Mouse (Mus musculus) kidney, postnatal 4 days (tissue): ENCODE data around the gene Cdc42se2.

Experiments used
- DNase-seq, 2 experiments: peaks; one replicate each; pipeline ENCODE4 v3.0.0; 2021; ENCODE audit warnings: mixed read lengths in 2 of 2

Gene Cdc42se2

GRCm38 (mm10) chr11:54791458-54791857 is 4.0 kb upstream of the Cdc42se2 start:
- DNase-seq, result no peak

- DNase-seq, result peak; percentile 65 to 79
Measured at GRCm38 (mm10) chr11:54786858-54787487, 502 bp downstream of the Cdc42se2 start.

GRCm38 (mm10) chr11:54785566-54785965 is 1.9 kb downstream of the Cdc42se2 start:
- no peak for DNase-seq

GRCm38 (mm10) chr11:54784436-54784835 is 3.0 kb downstream of the Cdc42se2 start:
- no peak for DNase-seq

- no peak for DNase-seq
Measured at GRCm38 (mm10) chr11:54782253-54782652, 5.2 kb downstream of the Cdc42se2 start.

GRCm38 (mm10) chr11:54779946-54780345 is 7.5 kb downstream of the Cdc42se2 start:
- no peak for DNase-seq

GRCm38 (mm10) chr11:54778131-54778844 is 9.2 kb downstream of the Cdc42se2 start:
- DNase-seq, result no peak

- DNase-seq, result no peak
Measured at GRCm38 (mm10) chr11:54777387-54778130, 9.9 kb downstream of the Cdc42se2 start.

GRCm38 (mm10) chr11:54776735-54777333 is 10.6 kb downstream of the Cdc42se2 start:
- DNase-seq, result no peak

GRCm38 (mm10) chr11:54776367-54776701 is 11.1 kb downstream of the Cdc42se2 start:
- DNase-seq, result no peak

GRCm38 (mm10) chr11:54775628-54776366 is 11.7 kb downstream of the Cdc42se2 start:
- DNase-seq, result peak in 1 of 2 experiments; percentile 12

- no peak for DNase-seq
Measured at GRCm38 (mm10) chr11:54774282-54775078, 13.0 kb downstream of the Cdc42se2 start.

- DNase-seq, result no peak
Measured at GRCm38 (mm10) chr11:54771549-54771948, 15.9 kb downstream of the Cdc42se2 start.

- no peak for DNase-seq
Measured at GRCm38 (mm10) chr11:54769843-54770242, 17.6 kb downstream of the Cdc42se2 start.

GRCm38 (mm10) chr11:54768116-54768690 is 19.3 kb downstream of the Cdc42se2 start:
- DNase-seq, result no peak

- no peak for DNase-seq
Measured at GRCm38 (mm10) chr11:54764759-54765158, 22.7 kb downstream of the Cdc42se2 start.

GRCm38 (mm10) chr11:54764026-54764425 is 23.4 kb downstream of the Cdc42se2 start:
- DNase-seq, result no peak

- no peak for DNase-seq
Measured at GRCm38 (mm10) chr11:54762735-54763134, 24.7 kb downstream of the Cdc42se2 start.

GRCm38 (mm10) chr11:54757993-54758392 is 29.5 kb downstream of the Cdc42se2 start:
- DNase-seq, result no peak

GRCm38 (mm10) chr11:54755148-54755664 is 32.3 kb downstream of the Cdc42se2 start:
- DNase-seq, result no peak
